Mouse (Mus musculus) limb, embryonic 11.5 days (tissue): ENCODE measurements around the gene Slc25a40. TPM values are rescaled to one million over a fixed set of nuclear protein-coding genes. Genes with fewer than 3 reads are reported as not detected.
A peak's percentile ranks its signal among the peaks of the same experiment; 100 is the strongest.

Experiments used
- ATAC-seq: fragments of 200-750 bp; cut with Nextera tagmentation; 2 replicates; pipeline ENCODE4 v1.8.0; 2017; ENCODE audit warnings: low read depth; ENCODE audit not compliant: insufficient number of reproducible peaks, low FRiP score, low TSS enrichment
- DNase-seq: peaks from one replicate; pipeline ENCODE4 v3.0.0-alpha.2; 2015; ENCODE audit warnings: low spot score
- H3K27ac ChIP-seq: fragments of 300-500 bp; sonication (generic); replicated peaks from 2 replicates; pipeline ENCODE4 v1.5.1; 2014; ENCODE audit warnings: low read depth, mild to moderate bottlenecking, low read length
- H3K27me3 ChIP-seq: fragments of 300-500 bp; sonication (generic); 2 replicates; pipeline ENCODE4 v1.6.1; 2014; ENCODE audit warnings: mild to moderate bottlenecking, low read length, mixed read lengths; ENCODE audit not compliant: control insufficient read depth, insufficient read depth
- H3K36me3 ChIP-seq: fragments of 300-500 bp; sonication (generic); 2 replicates; pipeline ENCODE4 v1.6.1; 2014; ENCODE audit warnings: mild to moderate bottlenecking, low read length, moderate library complexity, mixed read lengths; ENCODE audit not compliant: control insufficient read depth, insufficient read depth
- H3K4me1 ChIP-seq: fragments of 300-500 bp; sonication (generic); 2 replicates; pipeline ENCODE4 v1.6.1; 2014; ENCODE audit warnings: low read length, mixed read lengths; ENCODE audit not compliant: control insufficient read depth, insufficient read depth
- H3K4me2 ChIP-seq: fragments of 300-500 bp; sonication (generic); 2 replicates; pipeline ENCODE4 v1.6.1; 2014; ENCODE audit warnings: low read depth, mild to moderate bottlenecking, moderate library complexity; ENCODE audit not compliant: severe bottlenecking
- H3K4me3 ChIP-seq: fragments of 300-500 bp; sonication (generic); 2 replicates; pipeline ENCODE4 v1.5.1; 2014; ENCODE audit warnings: low read depth, low read length
- H3K9ac ChIP-seq: fragments of 300-500 bp; sonication (generic); 2 replicates; pipeline ENCODE4 v1.6.1; 2014; ENCODE audit warnings: mild to moderate bottlenecking, low read length
- H3K9me3 ChIP-seq: fragments of 300-500 bp; sonication (generic); 2 replicates; pipeline ENCODE4 v1.6.1; 2016; ENCODE audit warnings: low read length; ENCODE audit not compliant: control insufficient read depth
- WGBS: fragments of 180-500 bp; shearing (Covaris S2); extraction: QIAGEN DNeasy Blood & Tissue Kit; methylation state at CpG from one replicate; pipeline ENCODE4 v1.1.7; 2014; 5-methylcytosine and 5-hydroxymethylcytosine counted together
- polyA plus RNA-seq: library from polyadenylated mRNA; unstranded; fragments of >200 nt; fragmentation: Nextera tagmentation; extraction: Ambion mirVana; gene quantifications from 2 replicates; pipeline ENCODE4 v1.2.1, GENCODE M21; 2014

Slc25a40 gene
- 9.6 and 12.2 TPM in 2 replicates for polyA plus RNA-seq

DNA sequence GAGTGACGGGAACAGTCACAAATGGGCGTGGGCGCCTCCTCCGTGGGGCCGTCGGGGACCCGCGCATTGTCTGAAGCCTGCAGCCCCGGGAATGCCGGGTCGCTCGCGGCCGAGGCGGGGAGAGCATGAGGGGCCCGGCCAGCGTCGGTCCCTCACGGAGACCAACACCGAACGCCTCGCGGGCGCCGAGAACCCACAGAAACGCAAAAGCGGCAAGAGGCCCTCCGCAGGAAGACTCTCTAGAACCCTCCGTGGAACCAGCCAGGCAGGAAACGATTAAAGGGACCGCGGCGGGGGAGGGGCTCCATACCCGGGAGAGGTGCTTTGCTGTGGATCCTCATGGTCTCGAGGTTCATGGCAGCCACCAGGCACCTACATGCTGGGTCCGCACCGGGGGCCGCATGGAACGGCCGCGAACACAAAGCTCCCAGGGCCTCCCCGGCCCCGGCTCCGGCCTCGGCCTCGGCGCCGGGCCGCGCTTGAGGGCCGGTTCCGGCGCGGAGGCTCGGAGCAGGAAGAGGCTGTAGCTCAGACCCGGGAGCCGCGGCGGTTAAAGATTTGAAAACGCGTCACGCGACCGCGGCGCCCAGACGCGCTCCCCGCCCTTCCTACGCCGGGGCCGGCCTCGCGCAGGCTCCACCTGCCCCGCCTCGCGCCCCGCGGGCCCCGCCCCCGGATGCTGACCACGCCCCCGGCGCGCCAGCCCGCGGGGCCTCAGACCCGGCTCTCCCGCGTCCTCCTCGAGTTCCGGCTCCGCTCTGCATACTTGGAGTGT lies at the start of gene Slc25a40, which contains the start of gene Dbf4:
Gene Slc25a40, plus strand, starts transcription at position 694 of the 775 bp plus-strand sequence.
Gene Dbf4, minus strand, starts transcription at position 560 of the 775 bp plus-strand sequence.
- Histone ChIP-seq H3K27me3 (no peaks in the 10 kb centered on the region), H3K4me3 (peak within 1 kb of the TSS; percentile 83), H3K9me3 (no peaks in the 10 kb centered on the region), H3K4me1 (0 out of 2 replicates have a peak, but pooled peaks cover 4% of the 10 kb centered on the region), H3K9ac (peak within 1 kb of the TSS; percentile 90), H3K27ac (peak within 1 kb of the TSS; percentile 81), H3K4me2 (peak within 1 kb of the TSS; percentile 68), H3K36me3 (no peaks in the 10 kb centered on the region)
- 0% methylated on average over 75 of the region's 93 CpGs for WGBS
- DNase-seq (peak; percentile 89), ATAC-seq (peak; percentile 99)

DNA sequence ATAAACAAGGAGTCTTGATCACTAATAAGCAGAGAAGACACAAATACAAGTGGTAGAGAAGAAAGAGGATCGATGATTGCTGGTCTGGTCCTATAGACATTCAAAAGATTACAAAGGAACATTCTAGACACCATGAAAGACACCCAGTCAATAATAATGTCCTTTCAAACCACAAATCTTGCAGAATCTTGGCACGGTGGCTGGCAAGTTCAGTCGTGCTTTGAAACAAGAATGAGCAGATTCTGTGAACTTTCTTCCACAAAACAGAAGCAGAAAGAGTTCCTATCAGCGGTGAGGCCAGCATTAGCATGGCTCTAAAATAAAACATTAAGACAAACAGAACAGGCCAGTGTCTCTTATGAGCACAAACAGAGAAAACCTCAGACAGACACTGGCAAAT lies 49.2 kb upstream of the Slc25a40 start:
- 0 out of 2 replicates have a peak, but pooled peaks cover 1% of the 10 kb centered on the region for H3K27me3 ChIP-seq
- H3K4me2 ChIP-seq, result no peak overlapping the region
- ATAC-seq (no peak), DNase-seq (no peak)
- no peak overlapping the region for H3K27ac ChIP-seq
- WGBS, result 82% methylated on average over 4 of the region's 4 CpGs
- no peaks in the 10 kb centered on the region for H3K36me3 ChIP-seq
- no peak overlapping the region for H3K9ac ChIP-seq
- H3K9me3 ChIP-seq, result no peaks in the 10 kb centered on the region
- no peaks in the 10 kb centered on the region for H3K4me1 ChIP-seq
- H3K4me3 ChIP-seq, result no peak overlapping the region

DNA sequence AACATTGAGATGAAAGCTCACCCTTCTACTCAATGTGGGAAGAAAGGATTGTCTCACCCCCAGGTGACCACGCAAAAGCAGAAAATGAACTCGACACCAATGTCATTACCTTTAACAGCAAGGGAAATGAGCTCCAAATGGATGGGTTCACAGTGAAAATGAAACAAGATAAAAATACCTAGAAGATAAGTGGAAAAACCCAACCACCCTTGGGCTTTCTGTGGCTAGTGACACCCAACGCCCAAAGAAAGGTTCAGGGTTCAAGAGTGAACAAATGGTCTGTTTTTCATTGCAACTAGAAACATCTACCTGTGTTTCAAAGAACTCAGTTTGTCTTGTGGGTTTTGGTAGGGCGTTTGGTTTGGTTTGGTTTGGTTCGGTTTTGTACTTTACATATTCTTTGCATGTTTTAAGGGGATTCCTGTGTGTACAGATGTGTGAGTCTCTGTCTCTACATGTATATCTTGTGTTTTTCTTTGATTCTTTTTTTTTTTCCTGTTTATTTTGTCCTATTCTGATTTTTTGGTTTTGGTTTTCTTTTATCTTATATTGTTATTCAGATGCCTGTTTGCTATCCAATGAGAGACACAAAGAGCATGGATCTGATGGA lies 48.2 kb upstream of the Slc25a40 start:
- 85% methylated on average over 5 of the region's 5 CpGs for WGBS
- DNase-seq (no peak), ATAC-seq (no peak)
- Histone ChIP-seq H3K36me3 (no peaks in the 10 kb centered on the region), H3K27me3 (no peaks in the 10 kb centered on the region), H3K4me1 (no peaks in the 10 kb centered on the region), H3K4me2 (no peak overlapping the region), H3K9ac (no peak overlapping the region), H3K9me3 (no peaks in the 10 kb centered on the region), H3K4me3 (no peak overlapping the region), H3K27ac (no peak overlapping the region)

DNA sequence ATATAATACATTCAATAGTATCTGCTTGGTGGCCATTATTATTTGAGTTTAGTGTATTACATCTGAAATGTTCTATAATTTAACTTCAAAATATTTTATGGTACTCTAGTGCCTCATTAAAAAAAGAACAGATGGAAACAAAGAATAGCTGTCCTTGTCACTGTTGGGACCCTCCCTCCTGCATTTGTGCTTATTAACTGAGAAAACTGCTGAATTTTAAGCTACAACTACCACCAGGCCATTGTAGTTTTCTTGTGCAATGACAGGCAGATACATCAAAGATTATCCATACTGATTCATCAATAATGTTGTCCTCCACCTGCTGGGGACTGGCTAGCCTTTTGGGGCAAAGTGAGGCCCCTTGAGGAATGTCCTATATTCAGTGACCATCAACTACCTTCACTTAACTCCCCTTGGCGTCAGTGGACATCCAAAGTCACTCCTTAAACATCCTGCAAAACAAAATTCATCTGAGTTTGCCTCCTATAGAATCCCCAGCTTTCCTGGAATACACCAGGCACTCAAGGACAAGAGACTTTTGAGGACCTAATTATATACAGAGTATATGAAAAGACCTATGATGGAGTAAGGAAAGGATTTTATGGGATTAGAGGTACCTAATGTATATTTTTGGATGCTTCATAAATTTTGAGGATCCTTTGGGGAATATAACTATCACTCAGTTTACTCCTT lies 28.6 kb upstream of the Slc25a40 start:
- Histone ChIP-seq H3K27ac (no peak overlapping the region), H3K36me3 (peaks cover 6% of the 10 kb centered on the region; the same call in 1 of the 2 replicates), H3K4me1 (no peaks in the 10 kb centered on the region), H3K4me3 (no peak overlapping the region), H3K9me3 (no peaks in the 10 kb centered on the region), H3K4me2 (no peak overlapping the region), H3K27me3 (no peaks in the 10 kb centered on the region), H3K9ac (no peak overlapping the region)
- ATAC-seq (no peak), DNase-seq (no peak)
- 70% methylated on average over 1 of the region's 1 CpGs for WGBS

DNA sequence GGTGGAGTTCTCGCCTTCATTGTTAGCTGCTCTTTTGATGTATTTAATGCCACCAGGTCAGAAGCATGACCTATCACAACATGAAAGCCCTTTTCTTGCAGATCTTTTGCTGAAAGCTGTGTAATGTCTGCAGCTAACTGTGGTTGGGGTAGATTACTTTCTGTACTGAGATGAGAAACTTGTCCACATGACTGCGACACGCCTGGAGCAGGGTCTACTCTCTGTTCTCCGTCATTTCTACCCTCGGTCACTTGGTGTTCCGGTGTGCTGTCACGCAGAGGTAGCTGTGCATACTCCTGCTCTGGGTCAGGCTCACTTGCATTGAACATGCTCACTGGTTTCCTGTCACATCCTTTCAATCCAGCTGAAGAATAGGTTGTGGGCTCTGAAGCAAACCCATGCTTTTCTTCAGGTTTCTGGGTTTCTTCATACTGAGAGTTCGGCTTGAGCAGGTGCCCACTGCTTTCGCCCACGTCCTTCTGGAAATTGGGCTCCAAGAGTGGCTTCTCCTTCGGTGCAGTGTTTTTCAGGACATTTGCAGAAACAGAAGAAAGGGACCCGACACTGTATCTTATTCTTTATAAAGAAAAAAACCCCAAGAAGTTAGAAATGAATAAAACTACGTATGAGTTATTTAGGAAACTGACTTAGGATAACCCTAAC lies 24.9 kb upstream of the Slc25a40 start:
- Histone ChIP-seq H3K9me3 (no peaks in the 10 kb centered on the region), H3K4me2 (no peak overlapping the region), H3K27me3 (no peaks in the 10 kb centered on the region), H3K4me1 (no peaks in the 10 kb centered on the region), H3K36me3 (peaks cover 8% of the 10 kb centered on the region; the same call in 1 of the 2 replicates), H3K4me3 (no peak overlapping the region), H3K9ac (no peak overlapping the region), H3K27ac (no peak overlapping the region)
- DNase-seq, result no peak
- WGBS, result 97% methylated on average over 13 of the region's 13 CpGs
- no peak for ATAC-seq

DNA sequence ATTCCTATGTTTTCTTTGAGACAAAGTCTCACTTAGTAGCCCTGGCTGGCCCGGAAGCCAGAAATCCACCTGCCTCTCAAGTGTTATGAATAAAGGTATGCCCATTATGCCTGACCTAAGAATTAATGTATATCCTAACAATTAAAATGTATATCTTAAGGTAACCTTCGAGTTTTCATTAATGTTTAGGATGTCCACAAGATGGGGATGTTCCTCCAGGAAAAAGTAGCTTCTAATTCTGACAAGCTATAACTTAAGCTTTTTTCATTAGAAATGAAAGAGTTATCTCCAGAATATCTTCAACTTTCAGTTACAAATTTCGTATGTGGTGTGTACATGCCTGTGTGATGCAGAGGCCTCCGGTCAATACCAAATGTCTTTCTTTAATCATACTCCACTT lies 13.9 kb upstream of the Slc25a40 start:
- Histone ChIP-seq H3K9me3 (no peaks in the 10 kb centered on the region), H3K4me1 (no peaks in the 10 kb centered on the region), H3K4me3 (no peak overlapping the region), H3K4me2 (no peak overlapping the region), H3K27me3 (no peaks in the 10 kb centered on the region), H3K36me3 (peaks cover 12% of the 10 kb centered on the region; the same call in 1 of the 2 replicates), H3K27ac (no peak overlapping the region), H3K9ac (no peak overlapping the region)
- 91% methylated on average over 4 of the region's 4 CpGs for WGBS
- ATAC-seq, result no peak
- no peak for DNase-seq

DNA sequence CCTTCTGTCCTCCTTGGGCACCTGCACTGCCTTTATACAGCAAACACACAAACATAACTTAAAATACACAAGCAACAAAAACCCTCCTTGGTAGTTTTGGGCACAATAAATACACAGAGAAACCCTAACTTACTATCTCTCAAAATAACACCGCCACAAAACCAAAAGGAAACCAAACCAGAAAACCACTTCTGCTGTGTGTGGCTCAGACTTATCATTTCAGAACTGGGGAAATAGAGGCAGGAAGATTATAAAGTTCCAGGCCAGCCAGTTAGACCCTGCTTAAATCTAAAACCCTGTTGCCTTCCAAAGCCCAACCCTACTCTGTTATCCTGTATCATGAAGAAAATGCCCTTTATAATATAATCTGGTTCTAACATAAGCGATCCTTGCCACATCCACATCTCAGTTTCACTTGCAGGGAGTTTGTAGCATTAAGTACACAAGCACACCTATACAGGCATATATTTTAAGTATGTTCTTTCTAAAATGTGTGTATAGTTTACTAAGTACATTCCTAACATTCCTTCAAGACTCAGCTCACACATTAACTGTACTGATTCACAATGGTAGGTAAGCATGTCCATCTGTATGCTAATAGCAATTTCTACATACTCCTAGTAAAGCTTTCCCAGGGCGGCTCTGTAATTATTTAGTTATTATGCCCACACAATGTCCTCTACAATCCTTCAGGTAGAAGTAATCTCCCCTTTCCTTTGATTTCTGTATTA lies 5.8 kb upstream of the Slc25a40 start:
- H3K36me3 ChIP-seq, result peaks cover 4% of the 10 kb centered on the region; the same call in 1 of the 2 replicates
- WGBS, result 92% methylated on average over 3 of the region's 3 CpGs

More for the DNA sequence above, 5.8 kb upstream of the Slc25a40 start:
- Histone ChIP-seq H3K4me3 (no peak overlapping the region), H3K9me3 (no peaks in the 10 kb centered on the region), H3K27me3 (no peaks in the 10 kb centered on the region), H3K4me2 (no peak overlapping the region), H3K9ac (no peak overlapping the region), H3K4me1 (no peaks in the 10 kb centered on the region), H3K27ac (no peak overlapping the region)
- ATAC-seq (no peak), DNase-seq (no peak)
